Mouse (Mus musculus): Measurements from ENCODE around the gene Ptpn18.
A peak's percentile ranks its signal among the peaks of the same experiment; 100 is the strongest.

Ptpn18 gene

GRCm38 (mm10) chr1:34465445-34465844 is 5.9 kb downstream of the Ptpn18 start:
- DNase-seq (ENCODE audit: low read depth): peak; percentile 26

- no peak for DNase-seq (ENCODE audit: low read depth)
Observed at GRCm38 (mm10) chr1:34468051-34468450, 8.5 kb downstream of the Ptpn18 start.

- no peak for DNase-seq (ENCODE audit: low read depth)
Observed at GRCm38 (mm10) chr1:34468500-34468899, 8.9 kb downstream of the Ptpn18 start.

- DNase-seq (ENCODE audit: low read depth): no peak
Observed at GRCm38 (mm10) chr1:34469801-34470200, 10.2 kb downstream of the Ptpn18 start.

GRCm38 (mm10) chr1:34472427-34473300 is 13.1 kb downstream of the Ptpn18 start:
- DNase-seq (ENCODE audit: low read depth): peak; percentile 91

- DNase-seq (ENCODE audit: low read depth): peak; percentile 65
Observed at GRCm38 (mm10) chr1:34478891-34479655, 19.5 kb downstream of the Ptpn18 start.

- peak; percentile 74 for DNase-seq (ENCODE audit: low read depth)
Observed at GRCm38 (mm10) chr1:34480801-34481200, 21.2 kb downstream of the Ptpn18 start.

GRCm38 (mm10) chr1:34481920-34482669 is 22.5 kb downstream of the Ptpn18 start:
- DNase-seq (ENCODE audit: low read depth): peak; percentile 43

GRCm38 (mm10) chr1:34484470-34484869 is 24.9 kb downstream of the Ptpn18 start:
- DNase-seq (ENCODE audit: low read depth): peak; percentile 90

GRCm38 (mm10) chr1:34485461-34486188 is 26.1 kb downstream of the Ptpn18 start:
- DNase-seq (ENCODE audit: low read depth): peak; percentile 90

- DNase-seq (ENCODE audit: low read depth): peak; percentile 53
Observed at GRCm38 (mm10) chr1:34487383-34487782, 27.8 kb downstream of the Ptpn18 start.

GRCm38 (mm10) chr1:34489852-34490541 is 30.4 kb downstream of the Ptpn18 start:
- DNase-seq (ENCODE audit: low read depth): peak; percentile 63

GRCm38 (mm10) chr1:34491480-34491879 is 31.9 kb downstream of the Ptpn18 start:
- DNase-seq (ENCODE audit: low read depth): peak; percentile 20

- DNase-seq (ENCODE audit: low read depth): no peak
Observed at GRCm38 (mm10) chr1:34502991-34503390, 43.4 kb downstream of the Ptpn18 start.

- DNase-seq (ENCODE audit: low read depth): no peak
Observed at GRCm38 (mm10) chr1:34505307-34505706, 45.7 kb downstream of the Ptpn18 start.

GRCm38 (mm10) chr1:34505970-34506551 is 46.5 kb downstream of the Ptpn18 start:
- no peak for DNase-seq (ENCODE audit: low read depth)

- no peak for DNase-seq (ENCODE audit: low read depth)
Observed at GRCm38 (mm10) chr1:34507986-34508385, 48.4 kb downstream of the Ptpn18 start.

- peak; percentile 86 for DNase-seq (ENCODE audit: low read depth)
Observed at GRCm38 (mm10) chr1:34510575-34510981, 51.0 kb downstream of the Ptpn18 start.

- DNase-seq (ENCODE audit: low read depth): peak; percentile 81
Observed at GRCm38 (mm10) chr1:34511027-34511426, 51.5 kb downstream of the Ptpn18 start.

- no peak for DNase-seq (ENCODE audit: low read depth)
Observed at GRCm38 (mm10) chr1:34513068-34513467, 53.5 kb downstream of the Ptpn18 start.

- no peak for DNase-seq (ENCODE audit: low read depth)
Observed at GRCm38 (mm10) chr1:34516595-34516994, 57.0 kb downstream of the Ptpn18 start.
